Mouse (Mus musculus) cerebellum, postnatal 10 days (tissue): ENCODE measurements around the gene Lipa.
A peak's percentile ranks its signal among the peaks of the same experiment; 100 is the strongest.

ENCODE experiments used
- DNase-seq, 2 experiments: peaks; one replicate each; pipeline ENCODE4 v3.0.0; 2021; ENCODE audit warnings: mixed read lengths in 2 of 2

Gene Lipa

DNA sequence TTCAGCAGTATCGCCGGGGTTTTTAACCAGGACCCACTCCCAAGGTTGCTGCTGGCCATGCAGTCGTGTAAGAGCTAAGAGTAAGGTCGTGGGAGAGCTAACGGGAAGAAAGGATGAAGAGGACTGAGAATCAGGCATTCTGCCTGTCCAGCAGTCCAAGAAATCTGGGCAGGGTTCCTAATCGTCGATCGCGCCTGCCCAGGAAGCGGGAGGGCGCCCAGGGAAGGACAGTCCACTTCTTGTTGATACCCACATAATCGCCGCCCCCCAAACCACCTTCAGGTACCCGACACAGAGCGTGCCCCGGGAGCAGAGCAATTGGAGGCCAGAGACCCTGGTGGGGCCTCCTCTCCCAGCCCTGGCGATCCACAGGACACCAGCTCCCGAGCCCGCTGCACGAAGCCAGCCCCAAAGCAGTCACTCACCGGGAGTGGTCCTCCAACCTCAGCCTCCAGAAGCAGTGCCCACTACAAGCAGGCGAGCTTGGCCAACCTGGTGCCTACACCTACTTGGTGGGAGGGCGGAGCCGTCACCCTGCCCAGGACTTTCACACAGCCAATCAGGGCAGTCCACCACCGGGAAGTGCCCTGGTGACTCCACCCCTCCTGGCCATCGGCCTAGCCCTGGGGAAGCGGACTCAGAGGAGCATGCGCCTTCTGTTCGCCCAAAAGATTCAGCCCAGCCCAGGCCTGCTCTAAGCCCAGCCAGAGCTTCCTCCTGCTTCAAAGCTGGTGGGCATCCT, at the start of gene Lipa:
Lipa (minus strand) TSS at position 534 of the 742 bp plus-strand sequence.
- DNase-seq, result peak; percentile 98 to 99

DNA sequence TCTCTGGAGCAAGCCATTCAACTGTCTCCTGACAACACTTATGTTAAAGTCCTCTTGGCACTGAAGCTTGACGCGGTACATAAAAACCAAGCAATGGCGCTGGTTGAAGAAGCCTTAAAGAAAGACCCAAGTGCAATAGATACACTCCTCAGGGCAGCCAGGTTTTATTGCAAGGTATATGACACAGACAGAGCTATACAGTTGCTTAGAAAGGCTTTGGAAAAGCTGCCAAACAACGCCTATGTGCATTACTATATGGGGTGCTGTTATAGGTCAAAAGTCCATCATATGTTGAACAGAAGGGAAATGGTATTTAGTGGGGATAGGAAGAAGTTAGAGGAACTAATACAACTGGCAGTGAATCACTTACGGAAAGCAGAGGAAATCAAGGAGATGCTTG, 46.4 kb upstream of the Lipa start:
- no peak for DNase-seq

DNA sequence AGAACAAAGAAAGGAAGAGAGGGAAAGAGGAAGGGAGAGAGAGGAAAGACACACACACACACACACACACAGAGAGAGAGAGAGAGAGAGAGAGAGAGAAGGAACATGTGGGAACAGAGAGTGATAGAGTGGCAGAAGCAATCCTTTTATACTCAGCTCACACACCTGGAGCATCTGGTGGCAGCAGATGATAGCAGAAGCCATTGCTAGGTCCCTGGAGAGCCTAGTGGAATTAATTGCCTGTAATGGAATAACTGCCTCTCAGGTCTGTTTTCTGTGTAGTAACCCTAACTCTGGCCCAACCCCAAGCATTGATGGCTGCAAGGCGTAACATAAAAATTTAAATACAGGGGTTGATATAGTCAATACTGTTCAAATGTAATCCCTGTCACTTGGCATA, 43.8 kb upstream of the Lipa start:
- DNase-seq, result no peak

DNA sequence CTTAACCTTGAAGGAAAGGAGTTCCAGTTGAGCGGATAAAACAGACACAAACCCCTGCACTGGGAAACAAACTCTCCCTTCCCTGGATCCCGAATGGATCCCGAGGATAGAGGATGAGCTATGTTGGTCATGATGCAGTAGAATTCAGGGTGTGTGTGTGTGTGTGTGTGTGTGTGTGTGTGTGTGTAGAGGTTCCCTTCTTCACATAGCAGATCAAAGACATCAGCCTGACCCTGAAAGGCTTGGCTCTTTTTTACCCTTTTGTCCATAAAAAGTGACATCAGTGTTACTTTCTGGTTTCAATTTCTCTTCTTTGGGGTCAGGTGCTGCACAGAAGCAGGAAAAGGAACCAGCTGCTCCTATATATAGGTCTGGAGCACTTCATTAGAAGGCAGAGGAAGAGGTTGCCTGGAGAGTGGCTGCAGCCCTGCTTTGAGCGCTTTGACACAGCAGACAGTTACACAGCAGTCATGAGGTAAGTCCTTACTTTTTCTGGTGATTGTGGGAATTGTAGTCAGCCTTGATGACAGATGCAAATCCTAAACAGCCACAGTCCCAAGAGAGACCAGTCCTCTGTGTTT, 42.7 kb upstream of the Lipa start:
- no peak for DNase-seq

DNA sequence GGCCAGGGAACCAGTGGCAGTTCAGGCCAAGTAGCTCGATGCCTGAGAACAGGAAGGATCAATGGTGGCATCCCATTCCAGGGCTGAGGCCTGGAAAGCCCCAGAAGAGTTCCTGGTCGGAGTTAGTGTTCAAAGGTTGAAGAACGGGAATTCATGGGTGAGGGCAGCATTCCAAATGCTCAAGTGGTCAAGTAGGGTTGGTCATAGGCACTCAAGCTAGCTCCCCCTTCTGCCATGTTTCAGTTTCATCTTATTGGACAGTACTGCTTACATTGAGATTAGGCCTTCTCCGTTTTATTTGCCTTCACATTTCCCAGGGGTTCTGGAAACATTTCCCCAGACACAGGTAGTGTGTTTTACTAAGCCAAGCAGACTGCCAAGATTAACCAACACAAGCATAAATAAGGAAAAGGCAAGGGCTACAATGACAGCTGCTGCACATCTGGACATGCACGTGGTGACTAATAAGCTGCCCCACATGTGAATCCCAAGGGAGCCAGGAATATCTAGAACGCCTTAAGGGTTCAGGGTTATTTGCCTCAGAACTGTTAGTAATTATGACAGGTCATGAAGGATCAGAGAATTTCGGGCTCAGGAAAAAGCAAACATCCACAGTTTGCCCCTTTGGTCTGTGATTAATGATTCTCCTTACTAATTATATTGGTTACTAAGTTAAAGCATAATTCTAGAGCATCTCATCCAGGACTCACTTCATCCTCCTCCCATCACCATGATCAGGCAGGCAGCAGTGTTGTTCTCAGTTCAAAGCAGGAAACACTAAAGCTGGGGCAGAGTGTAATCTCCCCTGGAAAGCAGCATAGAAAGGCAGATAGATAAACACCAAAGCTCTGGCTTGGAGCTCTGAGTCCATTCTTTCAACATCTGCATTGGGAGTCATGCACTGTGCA, 42.0 kb upstream of the Lipa start:
- DNase-seq, result no peak

DNA sequence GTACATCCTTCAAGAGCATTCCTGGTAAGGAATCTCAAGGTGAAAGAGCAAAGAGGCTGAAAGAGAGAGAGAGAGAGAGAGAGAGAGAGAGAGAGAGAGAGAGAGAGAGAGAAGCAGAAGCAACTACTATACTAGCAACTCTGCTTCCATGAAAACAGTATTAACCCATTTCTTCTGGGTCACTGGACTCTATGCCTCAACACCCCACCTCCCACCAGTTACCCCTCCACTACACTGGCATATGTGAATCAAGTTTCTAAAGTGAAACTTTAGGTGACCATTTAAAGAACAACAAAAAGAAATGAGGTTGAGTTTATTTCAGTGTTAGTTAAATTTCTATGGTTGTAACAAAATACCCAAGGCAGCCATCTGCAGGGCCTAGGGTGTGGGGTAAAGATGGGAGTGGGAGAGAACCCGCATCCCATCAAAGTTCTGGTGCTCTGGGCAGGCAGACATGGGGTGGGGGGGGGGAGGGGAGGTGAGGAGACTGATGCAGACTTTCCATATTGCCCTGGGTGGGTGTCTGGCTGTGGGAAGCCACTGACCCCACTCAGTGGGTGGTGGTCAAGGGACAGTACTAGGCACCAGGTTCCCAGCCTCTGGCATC, 39.0 kb upstream of the Lipa start:
- no peak for DNase-seq

DNA sequence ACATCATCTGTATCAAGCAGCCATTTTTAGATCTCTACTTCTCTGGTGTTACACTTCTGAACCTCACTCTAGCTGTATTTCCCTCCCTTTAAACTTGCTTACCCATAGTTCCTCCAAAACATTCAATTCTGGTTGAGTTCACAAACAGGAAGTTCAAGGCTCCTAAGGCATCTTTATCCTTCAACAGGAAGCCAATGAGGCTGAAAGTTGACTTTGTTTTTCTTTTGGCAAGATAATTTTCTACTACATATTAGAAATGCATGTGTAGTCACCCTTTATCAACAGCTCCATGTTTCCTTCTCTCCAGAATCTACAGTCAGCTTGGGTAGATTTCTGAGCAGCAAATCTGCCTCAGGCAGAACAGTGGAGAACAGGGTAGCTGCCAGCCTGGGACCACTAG, 35.3 kb upstream of the Lipa start:
- no peak for DNase-seq

DNA sequence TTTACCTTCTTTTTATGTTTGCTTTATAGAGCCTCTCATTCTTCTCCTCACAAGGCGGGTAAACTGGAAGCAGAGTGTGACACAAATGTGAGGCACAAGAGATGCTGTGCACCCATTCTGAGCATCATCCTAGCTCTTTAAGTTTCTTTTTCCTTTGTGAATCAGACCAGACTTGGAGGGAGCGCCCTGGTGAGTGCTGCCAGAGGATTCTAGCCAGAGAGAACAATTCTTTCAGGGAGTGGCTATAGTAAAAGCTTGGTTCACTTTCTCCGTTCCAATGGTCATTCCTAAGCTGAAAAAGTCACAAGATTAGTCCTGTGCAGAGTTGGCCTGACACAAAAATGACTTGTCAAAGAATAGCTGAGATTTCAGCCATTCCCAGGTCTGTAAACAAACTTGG, 29.3 kb upstream of the Lipa start:
- no peak for DNase-seq

DNA sequence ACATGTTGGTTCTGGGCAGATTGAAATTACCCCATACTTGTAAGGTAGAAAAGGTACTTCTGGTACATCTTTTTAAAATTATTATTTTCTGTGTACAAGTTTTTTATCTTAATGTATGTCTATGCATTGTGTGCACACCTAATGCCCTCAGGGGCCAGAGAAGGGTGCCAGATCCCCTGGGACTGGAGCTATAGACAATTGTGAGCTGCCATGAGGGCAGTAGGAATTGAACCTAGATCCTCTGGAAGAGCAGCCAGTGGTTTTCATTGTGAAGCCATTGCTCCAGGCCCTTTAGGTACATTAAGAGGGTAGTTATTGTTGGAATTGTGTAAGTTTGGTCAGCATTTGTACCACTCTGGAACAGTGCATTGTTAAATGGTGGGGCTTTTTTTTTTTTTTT, 26.8 kb upstream of the Lipa start:
- no peak for DNase-seq

DNA sequence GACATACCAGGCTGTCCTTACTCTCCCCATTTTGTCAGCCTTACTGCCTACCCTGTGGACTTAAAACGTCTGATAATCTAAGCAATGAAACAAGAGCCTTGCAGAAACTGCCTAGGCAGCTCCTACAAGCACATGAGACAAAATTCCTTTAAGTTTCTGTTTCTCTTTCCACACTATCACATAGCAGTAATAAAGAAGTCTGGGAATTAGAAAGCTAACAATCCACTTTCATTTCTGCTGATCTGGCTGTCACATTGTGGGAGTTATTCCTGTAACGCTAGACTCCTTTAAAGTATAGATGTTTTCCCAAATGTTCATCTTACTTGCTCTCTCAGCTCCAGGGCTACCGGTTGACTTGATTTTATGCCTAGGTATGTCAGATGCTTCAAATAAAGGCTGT, 26.2 kb upstream of the Lipa start:
- no peak for DNase-seq

DNA sequence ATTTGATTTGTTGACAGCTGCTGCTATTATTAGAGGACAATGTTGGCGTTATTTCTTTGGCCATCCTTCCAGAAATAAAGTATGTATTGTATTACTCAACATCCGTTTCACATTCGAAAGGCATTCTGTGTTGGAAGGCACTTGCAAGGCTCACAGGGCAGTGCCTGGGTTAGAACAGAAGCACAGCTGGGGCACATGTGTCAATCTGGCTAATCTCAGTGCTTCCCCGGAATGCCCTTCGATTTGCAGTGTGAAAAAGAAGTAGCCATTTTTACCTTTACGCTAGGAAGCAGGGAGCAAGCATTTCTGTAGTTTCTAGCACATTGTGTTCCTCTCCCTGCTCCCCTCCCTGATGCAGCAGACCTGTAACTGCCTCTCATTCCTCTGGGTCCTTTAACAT, 25.7 kb upstream of the Lipa start:
- no peak for DNase-seq

DNA sequence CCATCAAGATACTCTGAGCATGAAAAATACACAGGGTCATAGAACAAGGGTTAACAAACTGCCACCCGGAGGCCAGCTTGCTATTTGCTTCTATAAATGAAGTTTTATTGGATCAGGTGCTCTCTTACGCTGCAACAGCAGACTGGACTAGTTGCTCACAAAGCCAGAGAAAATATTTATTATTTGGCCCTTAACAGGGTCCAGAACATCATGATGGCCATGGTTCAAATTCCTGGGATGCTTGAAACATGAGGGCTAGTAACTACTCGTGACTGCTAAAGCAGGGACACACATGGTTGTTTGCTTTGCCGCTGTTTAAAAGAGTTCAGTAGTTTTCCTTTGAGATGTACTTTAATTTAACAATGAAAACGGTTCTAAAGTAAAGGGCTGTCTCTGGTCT, 24.7 kb upstream of the Lipa start:
- DNase-seq, result no peak

DNA sequence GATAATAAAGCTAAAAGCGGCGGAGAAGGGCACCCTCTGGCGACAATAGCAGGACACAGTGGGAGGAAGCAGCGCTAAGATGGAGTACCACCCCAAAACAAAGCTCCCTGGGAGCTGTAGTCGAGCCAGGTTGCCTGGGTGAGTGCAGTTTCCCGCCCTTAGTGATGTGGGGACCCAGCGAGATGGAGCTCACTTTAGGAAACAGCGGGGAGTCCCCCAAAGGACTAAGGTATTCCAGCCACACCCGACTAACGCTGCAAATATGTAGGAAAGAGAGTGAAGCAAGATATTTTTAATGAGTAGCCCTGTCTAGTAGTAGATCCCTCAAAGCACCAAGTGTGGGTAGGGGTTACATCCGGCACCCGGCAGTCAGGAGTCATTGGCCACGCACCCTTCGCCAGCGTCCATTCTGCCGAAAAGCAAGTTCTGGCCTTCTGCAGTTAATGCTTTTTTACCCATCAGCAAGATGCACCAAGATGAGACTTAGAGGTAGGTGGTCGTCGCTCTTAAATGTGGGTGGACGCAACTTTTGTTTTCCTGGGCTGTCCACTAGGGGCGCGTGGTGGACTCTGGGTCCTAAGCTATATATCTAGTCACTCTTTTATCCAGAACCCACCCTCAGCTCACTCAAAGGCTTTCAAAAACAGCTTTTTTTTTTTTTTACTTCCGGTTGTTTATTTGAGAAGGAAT, 23.4 kb upstream of the Lipa start, which contains the start of gene Ifit2:
Ifit2 (plus strand) TSS at position 161 of the 690 bp plus-strand sequence.
- peak; percentile 80 to 82 for DNase-seq

DNA sequence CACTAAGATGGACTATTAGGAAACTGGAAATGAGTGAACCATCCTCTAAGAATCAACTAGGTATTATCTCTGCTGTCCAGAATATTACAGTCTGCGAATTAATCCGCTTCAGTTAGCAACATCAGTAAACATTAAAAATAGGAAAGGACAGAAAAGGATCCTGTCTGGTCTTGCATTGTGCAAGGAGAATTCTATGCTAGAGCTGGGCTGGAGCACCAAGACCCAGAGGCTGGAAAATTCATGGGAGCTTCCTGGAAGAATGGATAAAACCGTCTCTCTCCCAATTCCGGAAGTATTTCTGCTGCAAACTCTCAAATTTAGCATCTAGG, 22.9 kb upstream of the Lipa start:
- DNase-seq, result no peak

DNA sequence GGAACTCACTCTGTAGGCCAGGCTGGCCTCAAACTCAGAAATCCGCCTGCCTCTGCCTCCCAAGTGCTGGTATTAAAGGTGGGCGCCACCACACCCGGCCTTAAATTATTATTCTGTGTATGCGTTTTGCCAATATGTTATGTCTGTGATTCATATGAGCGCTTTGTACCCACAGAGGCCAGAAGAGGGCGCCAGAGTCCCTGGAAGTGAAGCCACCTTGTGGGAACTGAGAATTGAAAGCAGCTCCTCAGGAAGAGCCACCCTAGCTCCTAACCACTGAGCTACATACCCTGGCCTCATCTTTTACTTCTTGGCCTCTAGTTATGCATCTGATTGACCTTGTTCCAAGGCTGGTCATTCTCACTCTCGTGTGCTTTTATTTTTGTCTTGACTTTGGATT, 20.7 kb upstream of the Lipa start:
- DNase-seq, result peak; percentile 84 to 87

DNA sequence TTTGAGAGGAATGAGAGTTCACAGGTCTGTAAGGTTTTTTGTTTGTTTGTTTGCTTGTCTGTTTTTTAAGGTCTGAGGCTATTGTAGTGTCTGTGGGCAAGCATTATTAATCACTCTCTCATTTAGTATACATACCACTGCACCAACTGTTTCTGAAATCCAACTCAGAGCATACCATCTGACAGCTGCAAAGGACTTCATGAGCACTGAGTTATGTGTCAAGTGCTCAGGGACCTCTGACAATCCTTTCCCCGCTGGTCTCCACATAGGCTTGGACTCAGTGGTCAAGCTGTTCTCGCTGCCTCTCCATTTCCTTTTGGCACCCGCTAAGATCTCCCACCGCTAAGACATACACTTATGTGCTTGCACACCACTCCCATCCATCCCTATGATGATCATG, 18.9 kb upstream of the Lipa start:
- no peak for DNase-seq

DNA sequence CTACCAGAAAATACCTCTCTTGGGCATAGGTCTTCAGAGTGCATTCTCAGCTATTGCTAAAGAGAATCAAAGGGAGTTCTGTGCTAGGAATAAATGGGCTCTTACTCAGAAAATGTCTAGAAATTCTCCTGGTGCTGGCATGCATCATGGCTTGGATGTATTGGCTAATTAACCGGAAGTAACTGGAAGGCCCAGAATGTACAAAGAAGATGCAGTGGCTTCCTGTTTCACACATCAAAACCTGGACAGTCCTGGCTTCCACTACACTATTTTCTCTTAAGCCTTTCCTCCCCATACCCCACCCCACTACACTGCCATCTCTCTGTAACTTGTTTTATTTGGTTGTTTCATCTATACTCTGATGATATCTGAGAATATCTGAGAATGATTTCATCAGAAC, 12.1 kb upstream of the Lipa start:
- no peak for DNase-seq

DNA sequence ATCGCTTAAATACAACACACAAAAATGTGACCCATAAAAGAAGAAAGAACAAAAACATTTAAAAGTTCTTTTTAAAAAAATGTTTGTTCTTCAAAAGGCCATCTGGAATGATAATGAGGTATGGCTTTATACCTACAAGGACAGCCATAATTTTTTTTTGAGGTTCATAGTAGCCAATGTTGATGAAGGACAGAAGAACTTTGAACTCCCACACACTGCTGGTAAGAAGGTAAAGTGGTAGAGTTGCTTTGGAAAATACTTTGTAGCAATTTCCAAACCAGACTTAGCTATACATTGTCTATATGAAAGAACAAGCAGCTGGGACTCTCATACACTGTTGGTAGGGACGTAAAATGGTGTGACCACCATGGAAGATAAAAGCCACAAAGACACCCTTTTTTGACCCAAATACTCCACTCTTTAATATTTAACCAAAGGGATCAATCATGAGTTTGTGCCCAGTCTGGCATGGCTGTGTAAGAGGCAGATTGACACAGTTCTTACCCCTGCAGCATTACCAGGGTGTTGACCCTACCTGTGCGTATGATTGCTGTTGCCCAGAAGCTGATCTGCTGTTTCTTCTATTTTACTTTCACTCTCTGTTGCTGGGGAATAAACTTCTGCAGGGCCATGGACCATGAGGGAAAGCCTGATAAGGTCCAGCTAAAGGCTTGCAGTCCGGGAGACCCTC, 4.9 kb upstream of the Lipa start:
- DNase-seq, result no peak

DNA sequence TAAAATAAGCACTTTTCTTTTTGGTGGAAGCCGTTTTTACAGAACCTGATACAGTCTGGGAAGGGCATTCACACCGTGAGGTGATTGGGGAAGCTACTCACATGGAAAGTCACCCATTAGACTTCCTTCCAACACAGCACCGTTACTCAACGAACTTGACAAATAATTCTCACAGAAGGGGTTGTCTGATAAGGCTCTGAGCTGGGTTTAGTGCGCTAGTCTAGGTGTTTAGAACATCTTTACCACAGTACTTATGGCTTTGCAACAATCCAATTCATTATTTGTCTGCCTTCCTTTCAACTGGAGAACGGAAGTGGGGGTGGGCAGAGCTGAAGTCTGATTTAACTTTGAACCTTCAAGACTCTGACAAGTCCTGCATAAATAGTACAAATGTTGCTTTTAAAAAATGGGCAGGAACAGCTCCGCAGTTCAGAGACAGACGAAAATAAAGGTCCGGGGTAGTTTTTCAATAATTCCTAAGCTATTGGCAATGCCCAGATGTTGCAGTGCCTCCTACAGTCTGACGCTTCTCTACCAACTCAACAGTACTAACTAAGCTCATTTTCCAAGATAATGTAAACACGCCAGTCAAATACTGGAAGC, 852 bp downstream of the Lipa start:
- DNase-seq, result no peak

DNA sequence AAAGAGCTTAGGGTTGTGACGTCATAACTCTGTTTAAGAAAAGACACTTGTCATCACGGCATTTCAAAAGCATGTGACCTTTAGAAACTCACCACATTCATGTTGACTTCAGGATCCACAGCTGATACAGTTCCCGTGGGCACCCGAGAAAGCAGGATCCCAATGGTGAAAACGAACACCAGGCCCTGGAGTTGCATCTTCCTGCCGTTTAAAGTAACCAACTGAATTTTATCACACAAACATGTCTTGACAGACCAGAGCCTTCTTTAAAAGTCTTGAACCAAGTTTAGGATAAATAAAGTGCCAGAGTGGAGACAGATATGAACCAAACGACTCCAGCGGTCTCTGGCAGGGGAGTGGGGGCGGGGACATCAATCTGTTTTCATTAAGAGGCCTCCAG, 2.6 kb downstream of the Lipa start:
- DNase-seq, result no peak

DNA sequence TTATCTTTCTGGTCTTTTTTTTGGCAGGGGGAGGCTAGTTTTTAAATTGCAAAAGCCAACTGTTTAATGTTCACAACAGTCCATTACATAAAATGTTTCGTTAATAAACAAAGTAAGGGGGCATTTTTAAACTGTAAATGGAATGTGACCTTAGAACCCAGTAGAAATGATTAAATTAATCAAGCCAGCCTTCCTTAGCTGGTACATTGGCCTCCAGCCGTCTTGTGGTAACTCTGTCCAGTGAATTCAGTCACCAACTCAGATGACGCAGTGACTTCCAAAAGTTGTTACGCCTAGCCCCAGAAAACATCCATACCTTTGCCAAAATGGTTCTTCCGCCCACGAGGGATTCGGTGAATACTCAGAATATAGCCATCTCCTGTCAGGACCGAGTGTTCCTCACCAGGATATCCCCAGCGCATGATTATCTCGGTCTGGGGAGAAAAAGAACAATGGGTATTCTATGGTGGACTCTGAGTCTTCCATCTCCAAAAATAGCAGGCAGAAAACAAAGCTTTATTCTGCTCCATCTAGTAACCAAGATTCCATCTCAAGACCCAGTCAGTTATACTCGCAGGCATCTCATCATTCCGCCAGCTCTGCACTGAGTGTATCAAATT, 4.1 kb downstream of the Lipa start:
- no peak for DNase-seq
